Mouse (Mus musculus): Measurements from ENCODE around the gene C1galt1. TPM values are rescaled to one million over a fixed set of nuclear protein-coding genes. Genes with fewer than 3 reads are reported as not detected.

C1galt1 gene
- total and polyA plus RNA-seq, 3 experiments: 13.2 to 14.4 TPM; not detected in 1

GRCm38 (mm10) chr6:7822688-7823087 lies 22.0 kb upstream of the C1galt1 start:
- no peaks in the 10 kb centered on the region for H3K9me3 ChIP-seq (replicated peaks; ENCODE audit: insufficient read depth, low read length)
- H3K36me3 ChIP-seq (ENCODE audit: control insufficient read depth in 1 of 2, insufficient read depth in 2 of 2, low read length in 2 of 2): no peaks in the 10 kb centered on the region
- TF ChIP-seq SMC3 (IDR thresholded peaks at IDR 0.05; ENCODE audit: low read depth, low read length): no peak
- TF ChIP-seq ZMIZ1 (IDR thresholded peaks at IDR 0.05; ENCODE audit: low read depth, low read length): no peak
- TF ChIP-seq MAX (IDR thresholded peaks at IDR 0.05; ENCODE audit: low read length): no peak
- TF ChIP-seq RAD21 (IDR thresholded peaks at IDR 0.05; ENCODE audit: low read depth, low read length): no peak
- TF ChIP-seq POLR2AphosphoS5 (IDR thresholded peaks at IDR 0.05; ENCODE audit: borderline replicate concordance, low read depth, low read length): no peak
- no peak for TF ChIP-seq SIN3A (IDR thresholded peaks at IDR 0.05; ENCODE audit: low read length)
- TF ChIP-seq KAT2A (conservative IDR thresholded peaks at IDR 0.05; ENCODE audit: low read depth, low read length): no peak
- TF ChIP-seq JUND (IDR thresholded peaks at IDR 0.05; ENCODE audit: low read depth, low read length): no peak
- no peak for TF ChIP-seq HCFC1 (IDR thresholded peaks at IDR 0.05; ENCODE audit: low read depth, low read length)
- TF ChIP-seq ELF1 (IDR thresholded peaks at IDR 0.05; ENCODE audit: low read depth, low read length): no peak
- no peak for TF ChIP-seq MXI1 (IDR thresholded peaks at IDR 0.05; ENCODE audit: low read depth, low read length)
- no peak for TF ChIP-seq MEF2A (IDR thresholded peaks at IDR 0.05; ENCODE audit: extremely low read depth, insufficient replicate concordance, low read depth, low read length, poor library complexity, severe bottlenecking)
- no peak overlapping the region for H3K27ac ChIP-seq (ENCODE audit: control insufficient read depth, low read depth, low read length)
- no peak for DNase-seq (ENCODE audit: low read depth, low spot score)
- no peak overlapping the region for H3K9ac ChIP-seq (ENCODE audit: control insufficient read depth, low read depth, low read length, poor library complexity, severe bottlenecking)
- no peak overlapping the region for H3K4me3 ChIP-seq (ENCODE audit: control insufficient read depth in 1 of 2, insufficient read depth in 1 of 2, low read depth in 2 of 2, low read length in 2 of 2)
- no peaks in the 10 kb centered on the region; a peak in 1 of 4 replicates for H3K27me3 ChIP-seq (ENCODE audit: control insufficient read depth in 1 of 2, insufficient read depth in 2 of 2, low read length in 2 of 2)
- no peaks in the 10 kb centered on the region for H3K4me1 ChIP-seq (ENCODE audit: control insufficient read depth in 1 of 2, insufficient read depth in 2 of 2, low read length in 2 of 2)
- no peaks in the 10 kb centered on the region for H3K79me2 ChIP-seq (ENCODE audit: control insufficient read depth, insufficient read depth, low read length, poor library complexity)

GRCm38 (mm10) chr6:7830793-7831192 lies 13.8 kb upstream of the C1galt1 start:
- TF ChIP-seq SMC3 (IDR thresholded peaks at IDR 0.05; ENCODE audit: low read depth, low read length): no peak
- TF ChIP-seq ZMIZ1 (IDR thresholded peaks at IDR 0.05; ENCODE audit: low read depth, low read length): no peak
- TF ChIP-seq UBTF (IDR thresholded peaks at IDR 0.05; ENCODE audit: borderline replicate concordance, insufficient read depth, low read depth, low read length): no peak
- TF ChIP-seq NRF1 (IDR thresholded peaks at IDR 0.05; ENCODE audit: insufficient read depth, low read depth, low read length, poor library complexity, severe bottlenecking): no peak
- no peak for TF ChIP-seq RAD21 (IDR thresholded peaks at IDR 0.05; ENCODE audit: low read depth, low read length)
- no peak for TF ChIP-seq NELFE (IDR thresholded peaks at IDR 0.05; ENCODE audit: low read depth, low read length)
- TF ChIP-seq EP300 (IDR thresholded peaks at IDR 0.05; ENCODE audit: low read depth in 1 of 2, low read length in 2 of 2): no peak
- TF ChIP-seq MYC (IDR thresholded peaks at IDR 0.05; ENCODE audit: low read depth, low read length): no peak
- TF ChIP-seq BHLHE40 (IDR thresholded peaks at IDR 0.05; ENCODE audit: borderline replicate concordance, low read depth, low read length): no peak
- no peak for TF ChIP-seq JUND (IDR thresholded peaks at IDR 0.05; ENCODE audit: low read depth, low read length)
- TF ChIP-seq SIN3A (IDR thresholded peaks at IDR 0.05; ENCODE audit: low read length): no peak
- TF ChIP-seq CHD2 (IDR thresholded peaks at IDR 0.05; ENCODE audit: low read length): no peak
- TF ChIP-seq MAFK (IDR thresholded peaks at IDR 0.05; ENCODE audit: borderline replicate concordance, low read depth, low read length): no peak
- no peak for TF ChIP-seq TCF12 (IDR thresholded peaks at IDR 0.05; ENCODE audit: low read depth, low read length)
- no peak for TF ChIP-seq ETS1 (IDR thresholded peaks at IDR 0.05; ENCODE audit: low read depth, low read length)
- Histone ChIP-seq H3K36me3 (ENCODE audit: control insufficient read depth in 1 of 2, insufficient read depth in 2 of 2, low read length in 2 of 2) (no peaks in the 10 kb centered on the region), H3K27ac (ENCODE audit: control insufficient read depth, low read depth, low read length) (no peak overlapping the region), H3K9me3 (replicated peaks; ENCODE audit: insufficient read depth, low read length) (no peaks in the 10 kb centered on the region), H3K9ac (ENCODE audit: control insufficient read depth, low read depth, low read length, poor library complexity, severe bottlenecking) (no peak overlapping the region), H3K79me2 (ENCODE audit: control insufficient read depth, insufficient read depth, low read length, poor library complexity) (no peaks in the 10 kb centered on the region), H3K27me3 (ENCODE audit: control insufficient read depth in 1 of 2, insufficient read depth in 2 of 2, low read length in 2 of 2) (no peaks in the 10 kb centered on the region), H3K4me3 (ENCODE audit: control insufficient read depth in 1 of 2, insufficient read depth in 1 of 2, low read depth in 2 of 2, low read length in 2 of 2) (no peak overlapping the region), H3K4me1 (ENCODE audit: control insufficient read depth in 1 of 2, insufficient read depth in 2 of 2, low read length in 2 of 2) (no peaks in the 10 kb centered on the region)
- DNase-seq (ENCODE audit: low read depth, low spot score): no peak
